Mouse (Mus musculus): ENCODE measurements around the gene Metrn. TPM values are rescaled to one million over a fixed set of nuclear protein-coding genes. Genes with fewer than 3 reads are reported as not detected.
"Not testable (repeated sequence)": the region's sequence is repeated elsewhere in the genome, so short reads cannot be mapped to it uniquely, and the experiment has no call there.

Metrn gene
- polyA plus RNA-seq, 1 experiment: 74.8 TPM

GRCm38 (mm10) chr17:25808028-25808427, 11.1 kb upstream of the Metrn start:
- 41% methylated on average over 5 of the region's 5 CpGs for WGBS

GRCm38 (mm10) chr17:25807452-25807851, 10.5 kb upstream of the Metrn start:
- not testable (repeated sequence) for H3K27ac ChIP-seq (ENCODE audit: control insufficient read depth, insufficient read depth, low read depth, low read length, poor library complexity); H3K4me1 ChIP-seq (ENCODE audit: control insufficient read depth, insufficient read depth, low read length); H3K4me3 ChIP-seq (replicated peaks; ENCODE audit: control insufficient read depth, low read depth, low read length)
- WGBS: 21% methylated on average over 2 of the region's 2 CpGs

More at GRCm38 (mm10) chr17:25808028-25808427, 11.1 kb upstream of the Metrn start:
- no peak overlapping the region for H3K4me3 ChIP-seq (replicated peaks; ENCODE audit: control insufficient read depth, low read depth, low read length)
- no peak overlapping the region for H3K27ac ChIP-seq (ENCODE audit: control insufficient read depth, insufficient read depth, low read depth, low read length, poor library complexity)
- no peaks in the 10 kb centered on the region for H3K4me1 ChIP-seq (ENCODE audit: control insufficient read depth, insufficient read depth, low read length)
- TF ChIP-seq POLR2A (IDR thresholded peaks at IDR 0.05; ENCODE audit: borderline replicate concordance, control insufficient read depth, low read depth, low read length) (no peak), CTCF (IDR thresholded peaks at IDR 0.05; ENCODE audit: control insufficient read depth, insufficient read depth, low read length) (no peak)

- no peak overlapping the region for H3K27ac ChIP-seq (ENCODE audit: control insufficient read depth, insufficient read depth, low read depth, low read length, poor library complexity)
- 64% methylated on average over 4 of the region's 4 CpGs for WGBS
- no peak for TF ChIP-seq POLR2A (IDR thresholded peaks at IDR 0.05; ENCODE audit: borderline replicate concordance, control insufficient read depth, low read depth, low read length)
- TF ChIP-seq CTCF (IDR thresholded peaks at IDR 0.05; ENCODE audit: control insufficient read depth, insufficient read depth, low read length): no peak
- no peaks in the 10 kb centered on the region for H3K4me1 ChIP-seq (ENCODE audit: control insufficient read depth, insufficient read depth, low read length)
- H3K4me3 ChIP-seq (replicated peaks; ENCODE audit: control insufficient read depth, low read depth, low read length): no peak overlapping the region
Observed at GRCm38 (mm10) chr17:25806507-25806906, 9.6 kb upstream of the Metrn start.

GRCm38 (mm10) chr17:25802825-25803517, 6.0 kb upstream of the Metrn start:
- H3K4me1 ChIP-seq (ENCODE audit: control insufficient read depth, insufficient read depth, low read length): no peaks in the 10 kb centered on the region
- TF ChIP-seq POLR2A (IDR thresholded peaks at IDR 0.05; ENCODE audit: borderline replicate concordance, control insufficient read depth, low read depth, low read length): no peak
- no peak for TF ChIP-seq CTCF (IDR thresholded peaks at IDR 0.05; ENCODE audit: control insufficient read depth, insufficient read depth, low read length)
- WGBS: 16% methylated on average over 10 of the region's 10 CpGs
- no peak overlapping the region for H3K4me3 ChIP-seq (replicated peaks; ENCODE audit: control insufficient read depth, low read depth, low read length)
- H3K27ac ChIP-seq (ENCODE audit: control insufficient read depth, insufficient read depth, low read depth, low read length, poor library complexity): no peak overlapping the region

- no peak for TF ChIP-seq POLR2A (IDR thresholded peaks at IDR 0.05; ENCODE audit: borderline replicate concordance, control insufficient read depth, low read depth, low read length)
- peak; percentile 75 for TF ChIP-seq CTCF (IDR thresholded peaks at IDR 0.05; ENCODE audit: control insufficient read depth, insufficient read depth, low read length)
- no peak overlapping the region for H3K27ac ChIP-seq (ENCODE audit: control insufficient read depth, insufficient read depth, low read depth, low read length, poor library complexity)
- peaks cover 1% of the 10 kb centered on the region for H3K4me1 ChIP-seq (ENCODE audit: control insufficient read depth, insufficient read depth, low read length)
- H3K4me3 ChIP-seq (replicated peaks; ENCODE audit: control insufficient read depth, low read depth, low read length): no peak overlapping the region
- WGBS: 5% methylated on average over 6 of the region's 6 CpGs
Observed at GRCm38 (mm10) chr17:25801029-25801428, 4.1 kb upstream of the Metrn start.

GRCm38 (mm10) chr17:25796211-25796771, 645 bp downstream of the Metrn start:
- Histone ChIP-seq H3K4me1 (ENCODE audit: control insufficient read depth, insufficient read depth, low read length) (peaks cover 6% of the 10 kb centered on the region), H3K4me3 (replicated peaks; ENCODE audit: control insufficient read depth, low read depth, low read length) (peak overlapping the region; percentile 67), H3K27ac (ENCODE audit: control insufficient read depth, insufficient read depth, low read depth, low read length, poor library complexity) (peak overlapping the region; percentile 22; the same call in 1 of the 2 replicates)
- WGBS: under 1% methylated on average over 37 of the region's 37 CpGs
- no peak for TF ChIP-seq CTCF (IDR thresholded peaks at IDR 0.05; ENCODE audit: control insufficient read depth, insufficient read depth, low read length)
- no peak for TF ChIP-seq POLR2A (IDR thresholded peaks at IDR 0.05; ENCODE audit: borderline replicate concordance, control insufficient read depth, low read depth, low read length)

GRCm38 (mm10) chr17:25795609-25796092, 1.3 kb downstream of the Metrn start, which contains the start of gene AC134908.4:
AC134908.4 (minus strand) TSS chr17:25795659.
- Histone ChIP-seq H3K4me3 (replicated peaks; ENCODE audit: control insufficient read depth, low read depth, low read length) (peak within 1 kb of the TSS; percentile 67), H3K27ac (ENCODE audit: control insufficient read depth, insufficient read depth, low read depth, low read length, poor library complexity) (peak within 1 kb of the TSS; percentile 22; the same call in 1 of the 2 replicates), H3K4me1 (ENCODE audit: control insufficient read depth, insufficient read depth, low read length) (peaks cover 7% of the 10 kb centered on the region)
- WGBS: 54% methylated on average over 6 of the region's 6 CpGs
- no peak for TF ChIP-seq POLR2A (IDR thresholded peaks at IDR 0.05; ENCODE audit: borderline replicate concordance, control insufficient read depth, low read depth, low read length)
- TF ChIP-seq CTCF (IDR thresholded peaks at IDR 0.05; ENCODE audit: control insufficient read depth, insufficient read depth, low read length): no peak

- no peak overlapping the region for H3K27ac ChIP-seq (ENCODE audit: control insufficient read depth, insufficient read depth, low read depth, low read length, poor library complexity)
- H3K4me3 ChIP-seq (replicated peaks; ENCODE audit: control insufficient read depth, low read depth, low read length): no peak overlapping the region
- TF ChIP-seq POLR2A (IDR thresholded peaks at IDR 0.05; ENCODE audit: borderline replicate concordance, control insufficient read depth, low read depth, low read length) (peak; percentile 15; the same call in 1 of the 2 replicates), CTCF (IDR thresholded peaks at IDR 0.05; ENCODE audit: control insufficient read depth, insufficient read depth, low read length) (no peak)
- 89% methylated on average over 17 of the region's 17 CpGs for WGBS
- peaks cover 7% of the 10 kb centered on the region for H3K4me1 ChIP-seq (ENCODE audit: control insufficient read depth, insufficient read depth, low read length)
Observed at GRCm38 (mm10) chr17:25794998-25795397, 1.9 kb downstream of the Metrn start.

Measured in bone marrow, adult 2 months (tissue).